ENCODE assay signal across 10 mouse cellular contexts in genomic region chr5:28123455-28123825, GRCm38 (mm10). TPM values are rescaled to one million over a fixed set of nuclear protein-coding genes. Genes with fewer than 3 reads are reported as not detected.
DNase-seq lines count a peak whose midpoint lies in the region; ATAC-seq and TF ChIP-seq lines count a peak whose summit lies in the region.
"Had no signal": no experiment of that assay in that cellular context is flagged by ENCODE, and none has a peak within 500 bp of the region (broad histone marks: within the 10 kb centered on the region; RNA-seq: fewer than 3 reads in every experiment).

No protein-coding gene starts in this region.

- 0 out of 2 replicates have a peak, but pooled peaks have one; percentile 5 for ATAC-seq in megakaryocyte, adult 5-6 weeks (ENCODE audit: poor library complexity, severe bottlenecking)

- no peak overlapping the region for H3K27ac ChIP-seq in gastrocnemius, adult 2 months

- peak overlapping the region; percentile 2; the same call in 1 of the 2 replicates for H3K4me3 ChIP-seq in gastrocnemius, adult 2 months

- TF ChIP-seq CTCF in gastrocnemius, adult 2 months (IDR thresholded peaks at IDR 0.05), result no peak

- no peak for DNase-seq in gastrocnemius, adult 2 months
- no peak for DNase-seq in gastrocnemius, postnatal 36 days
- peak; percentile 36 for DNase-seq in retina, postnatal 7 days (ENCODE audit: low read depth, low spot score)
- DNase-seq in retina, embryonic 14.5 days (ENCODE audit: low spot score), result no peak
- DNase-seq in left cerebral cortex, adult 18-20 months (ENCODE audit: low spot score in 2 of 2), result no peak
- DNase-seq in urinary bladder, adult 2 months (ENCODE audit: low spot score), result no peak
- no peak for DNase-seq in ovary, postnatal 10 days (ENCODE audit: low spot score)

- intact Hi-C loops in gastrocnemius, adult 2 months (cut with DNase I), result loop anchor here (5.0 kb wide), 1 partner anchor 44 kb away; the partner anchor contains the start of gene En2
- intact Hi-C loops in gastrocnemius, postnatal 36 days (cut with DNase I), result no loop called here

RNA-seq across cellular contexts. Expression of gene En2, which starts 42.1 kb away (rescaled TPM):
- under 1 TPM; 0.36 to 0.54 TPM for total RNA-seq in gastrocnemius, adult 2 months (2021)
- under 1 TPM; 0.23 to 0.30 TPM for total RNA-seq in gastrocnemius, postnatal 36 days (2021)
- not detected in 2 replicates for total RNA-seq in megakaryocyte, adult 5-6 weeks (2015)
- not detected in 2 replicates for total RNA-seq in megakaryocyte, adult 5-6 weeks (2017)
- total RNA-seq in left cerebral cortex, adult 18-20 months (2021), result under 1 TPM; 0.23 to 0.35 TPM
- polyA plus RNA-seq in urinary bladder, adult 2 months (2012; rRNA removed), result not detected in 2 replicates
- total RNA-seq: hematopoietic stem cell, adult 5-6 weeks had no signal
- polyA plus RNA-seq: stomach, embryonic 14.5 days had no signal

RNA-seq across cellular contexts. Expression of gene Insig1, which starts 52.3 kb away (rescaled TPM):
- total RNA-seq in gastrocnemius, adult 2 months (2021), result 1 to 10 TPM; 9.2 to 9.8 TPM
- 10 to 100 TPM in 1 of 2 experiments, 1 to 10 TPM in 1; 7.4 to 11.1 TPM for total RNA-seq in gastrocnemius, postnatal 36 days (2021)
- total RNA-seq in megakaryocyte, adult 5-6 weeks (2015), result 25.2 and 26.9 TPM in 2 replicates
- total RNA-seq in megakaryocyte, adult 5-6 weeks (2017), result 30.7 and 33.2 TPM in 2 replicates
- total RNA-seq in left cerebral cortex, adult 18-20 months (2021), result 100 to 1,000 TPM in 1 of 2 experiments, 10 to 100 TPM in 1; 80.7 to 104 TPM
- polyA plus RNA-seq in urinary bladder, adult 2 months (2012; rRNA removed), result 38.1 and 51.8 TPM in 2 replicates
